Mouse (Mus musculus): ENCODE results near the gene Pou2af1. TPM values are rescaled to one million over a fixed set of nuclear protein-coding genes. Genes with fewer than 3 reads are reported as not detected.

Pou2af1 gene
- total and polyA plus RNA-seq, 2 experiments from 2014 or later: 0.16 TPM; not detected in 1

GRCm38 (mm10) chr9:51170298-51170697 is 43.2 kb upstream of the Pou2af1 start:
- DNase-seq (ENCODE audit: low spot score): no peak
- no peak overlapping the region for H3K9ac ChIP-seq (replicated peaks; ENCODE audit: low read length, poor library complexity, severe bottlenecking)
- H3K9me3 ChIP-seq (ENCODE audit: low read length): no peaks in the 10 kb centered on the region
- no peak overlapping the region for H3K4me2 ChIP-seq (ENCODE audit: low read depth, low read length, poor library complexity, severe bottlenecking)
- ATAC-seq (ENCODE audit: low FRiP score): no peak
- no peaks in the 10 kb centered on the region for H3K36me3 ChIP-seq (ENCODE audit: insufficient read depth, low read length)
- H3K27ac ChIP-seq (ENCODE audit: low read depth, low read length): no peak overlapping the region
- no peak overlapping the region for H3K4me3 ChIP-seq (ENCODE audit: low read depth, low read length)
- H3K4me1 ChIP-seq (ENCODE audit: insufficient read depth, low read length): no peaks in the 10 kb centered on the region
- no peaks in the 10 kb centered on the region for H3K27me3 ChIP-seq (ENCODE audit: insufficient read depth, low read length)
- TF ChIP-seq CTCF (IDR thresholded peaks at IDR 0.05): no peak
- WGBS: 83% methylated on average over 6 of the region's 6 CpGs

- no peak overlapping the region for H3K9ac ChIP-seq (replicated peaks; ENCODE audit: low read length, poor library complexity, severe bottlenecking)
- DNase-seq (ENCODE audit: low spot score) (no peak), ATAC-seq (ENCODE audit: low FRiP score) (no peak)
- H3K36me3 ChIP-seq (ENCODE audit: insufficient read depth, low read length): no peaks in the 10 kb centered on the region
- H3K27me3 ChIP-seq (ENCODE audit: insufficient read depth, low read length): no peaks in the 10 kb centered on the region
- no peak overlapping the region for H3K27ac ChIP-seq (ENCODE audit: low read depth, low read length)
- WGBS: 34% methylated on average over 8 of the region's 8 CpGs
- H3K4me1 ChIP-seq (ENCODE audit: insufficient read depth, low read length): no peaks in the 10 kb centered on the region
- H3K9me3 ChIP-seq (ENCODE audit: low read length): no peaks in the 10 kb centered on the region
- no peak overlapping the region for H3K4me2 ChIP-seq (ENCODE audit: low read depth, low read length, poor library complexity, severe bottlenecking)
- TF ChIP-seq CTCF (IDR thresholded peaks at IDR 0.05): no peak
- no peak overlapping the region for H3K4me3 ChIP-seq (ENCODE audit: low read depth, low read length)
Measured at GRCm38 (mm10) chr9:51174890-51175464, 38.5 kb upstream of the Pou2af1 start.

- WGBS: 94% methylated on average over 1 of the region's 1 CpGs
- TF ChIP-seq CTCF (IDR thresholded peaks at IDR 0.05): no peak
- Histone ChIP-seq H3K9me3 (ENCODE audit: low read length) (no peaks in the 10 kb centered on the region), H3K4me2 (ENCODE audit: low read depth, low read length, poor library complexity, severe bottlenecking) (no peak overlapping the region), H3K9ac (replicated peaks; ENCODE audit: low read length, poor library complexity, severe bottlenecking) (no peak overlapping the region), H3K4me1 (ENCODE audit: insufficient read depth, low read length) (no peaks in the 10 kb centered on the region), H3K4me3 (ENCODE audit: low read depth, low read length) (no peak overlapping the region), H3K27me3 (ENCODE audit: insufficient read depth, low read length) (no peaks in the 10 kb centered on the region), H3K36me3 (ENCODE audit: insufficient read depth, low read length) (no peaks in the 10 kb centered on the region), H3K27ac (ENCODE audit: low read depth, low read length) (no peak overlapping the region)
- no peak for DNase-seq (ENCODE audit: low spot score)
- no peak for ATAC-seq (ENCODE audit: low FRiP score)
Measured at GRCm38 (mm10) chr9:51175722-51176121, 37.8 kb upstream of the Pou2af1 start.

DNA sequence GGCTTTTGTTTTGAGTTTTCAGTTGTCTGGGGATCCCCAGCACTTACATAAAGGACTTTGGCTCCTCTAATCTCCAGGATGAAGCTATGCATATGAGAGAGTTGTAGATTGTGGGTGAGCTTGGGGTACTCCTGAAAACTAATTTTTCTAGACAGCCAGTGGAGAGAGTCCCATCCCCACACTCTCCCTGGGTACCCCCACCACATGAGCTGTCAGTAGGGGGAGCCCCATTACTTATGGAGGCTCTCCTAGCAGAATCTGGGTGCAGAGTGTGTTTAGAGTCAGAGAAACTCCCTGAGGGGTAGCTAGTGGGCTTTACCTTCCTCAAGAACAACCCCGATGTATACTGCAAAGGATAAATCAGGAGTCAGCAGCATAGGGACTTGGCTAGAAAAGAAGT is 35.2 kb upstream of the Pou2af1 start:
- Histone ChIP-seq H3K36me3 (ENCODE audit: insufficient read depth, low read length) (no peaks in the 10 kb centered on the region), H3K4me2 (ENCODE audit: low read depth, low read length, poor library complexity, severe bottlenecking) (no peak overlapping the region), H3K4me3 (ENCODE audit: low read depth, low read length) (no peak overlapping the region), H3K27ac (ENCODE audit: low read depth, low read length) (no peak overlapping the region), H3K9ac (replicated peaks; ENCODE audit: low read length, poor library complexity, severe bottlenecking) (no peak overlapping the region), H3K4me1 (ENCODE audit: insufficient read depth, low read length) (no peaks in the 10 kb centered on the region), H3K27me3 (ENCODE audit: insufficient read depth, low read length) (no peaks in the 10 kb centered on the region), H3K9me3 (ENCODE audit: low read length) (no peaks in the 10 kb centered on the region)
- WGBS: 97% methylated on average over 1 of the region's 1 CpGs
- 0 out of 2 replicates have a peak, but pooled peaks have one; percentile 13 for TF ChIP-seq CTCF (IDR thresholded peaks at IDR 0.05)
- ATAC-seq (ENCODE audit: low FRiP score) (no peak), DNase-seq (ENCODE audit: low spot score) (no peak)

GRCm38 (mm10) chr9:51180621-51181020 is 32.9 kb upstream of the Pou2af1 start:
- no peak overlapping the region for H3K27ac ChIP-seq (ENCODE audit: low read depth, low read length)
- no peak overlapping the region for H3K4me2 ChIP-seq (ENCODE audit: low read depth, low read length, poor library complexity, severe bottlenecking)
- DNase-seq (ENCODE audit: low spot score): peak; percentile 94
- no peaks in the 10 kb centered on the region for H3K9me3 ChIP-seq (ENCODE audit: low read length)
- H3K36me3 ChIP-seq (ENCODE audit: insufficient read depth, low read length): no peaks in the 10 kb centered on the region
- no peak overlapping the region for H3K9ac ChIP-seq (replicated peaks; ENCODE audit: low read length, poor library complexity, severe bottlenecking)
- no peak for TF ChIP-seq CTCF (IDR thresholded peaks at IDR 0.05)
- no peaks in the 10 kb centered on the region for H3K4me1 ChIP-seq (ENCODE audit: insufficient read depth, low read length)
- 46% methylated on average over 5 of the region's 5 CpGs for WGBS
- no peak overlapping the region for H3K4me3 ChIP-seq (ENCODE audit: low read depth, low read length)
- H3K27me3 ChIP-seq (ENCODE audit: insufficient read depth, low read length): no peaks in the 10 kb centered on the region
- peak; percentile 34; the same call in 1 of the 2 replicates for ATAC-seq (ENCODE audit: low FRiP score)

DNA sequence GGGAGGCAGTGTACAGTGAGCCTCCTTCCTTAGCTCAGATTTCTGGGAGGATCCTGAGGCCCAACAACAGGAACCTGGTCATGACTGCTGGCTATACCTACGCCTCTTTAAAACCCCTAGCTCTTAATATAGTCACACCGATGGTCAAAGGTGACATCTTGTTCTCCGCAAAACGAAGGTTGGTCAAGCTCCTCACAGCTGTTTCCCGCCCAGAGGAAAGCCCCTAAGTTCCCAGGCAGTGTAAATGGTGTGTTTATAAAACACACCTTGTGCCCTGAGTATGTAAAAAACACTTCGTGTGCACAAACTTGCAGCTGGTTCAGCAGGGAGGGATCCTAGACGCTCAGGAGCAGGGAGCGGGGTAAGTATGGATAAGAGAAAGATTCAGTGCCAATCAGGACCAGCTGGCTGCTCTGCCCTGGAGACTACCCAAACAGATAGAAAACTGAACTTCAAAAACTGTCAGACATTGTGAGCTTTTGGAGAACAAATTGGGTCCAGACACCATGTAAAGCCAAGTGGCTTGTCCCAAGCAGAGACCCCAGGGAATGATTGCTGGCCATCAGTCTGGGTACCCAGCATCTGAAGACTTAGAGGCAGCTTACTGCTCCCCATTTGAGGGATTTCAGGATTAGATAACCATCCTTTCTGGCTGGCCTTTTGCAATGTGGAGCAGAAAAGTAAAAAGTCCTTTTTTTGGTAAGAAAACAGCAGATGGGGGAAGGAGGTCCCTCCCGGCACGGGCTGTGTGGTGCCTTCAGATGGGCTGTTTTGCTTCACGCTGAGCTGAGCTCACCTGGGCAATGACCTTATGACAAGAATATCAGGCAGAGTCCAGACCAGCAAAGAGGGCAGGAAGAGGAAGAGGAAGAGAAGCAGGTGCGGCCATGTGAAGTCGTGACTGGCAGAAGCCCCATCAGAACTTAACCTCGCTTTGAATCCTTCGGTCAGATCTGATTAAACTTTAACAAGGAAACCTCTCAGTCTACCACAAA is 30.5 kb upstream of the Pou2af1 start:
- H3K4me2 ChIP-seq (ENCODE audit: low read depth, low read length, poor library complexity, severe bottlenecking): no peak overlapping the region
- ATAC-seq (ENCODE audit: low FRiP score) (no peak), DNase-seq (ENCODE audit: low spot score) (no peak)
- no peaks in the 10 kb centered on the region for H3K9me3 ChIP-seq (ENCODE audit: low read length)
- H3K27me3 ChIP-seq (ENCODE audit: insufficient read depth, low read length): no peaks in the 10 kb centered on the region
- H3K4me3 ChIP-seq (ENCODE audit: low read depth, low read length): no peak overlapping the region
- WGBS: 85% methylated on average over 15 of the region's 15 CpGs
- no peaks in the 10 kb centered on the region for H3K4me1 ChIP-seq (ENCODE audit: insufficient read depth, low read length)
- H3K27ac ChIP-seq (ENCODE audit: low read depth, low read length): no peak overlapping the region
- H3K9ac ChIP-seq (replicated peaks; ENCODE audit: low read length, poor library complexity, severe bottlenecking): no peak overlapping the region
- H3K36me3 ChIP-seq (ENCODE audit: insufficient read depth, low read length): no peaks in the 10 kb centered on the region
- TF ChIP-seq CTCF (IDR thresholded peaks at IDR 0.05): no peak
